Mouse (Mus musculus) intestine, embryonic 16.5 days (tissue): Measurements from ENCODE around the gene Il22ra2. TPM values are rescaled to one million over a fixed set of nuclear protein-coding genes. Genes with fewer than 3 reads are reported as not detected.

Experiments
- ATAC-seq: fragments of 200-750 bp; cut with Nextera tagmentation; 2 replicates; pipeline ENCODE4 v1.8.0; 2017; ENCODE audit warnings: moderate TSS enrichment, moderate library complexity
- H3K27ac ChIP-seq: fragments of 300-500 bp; sonication (generic); 2 replicates; pipeline ENCODE4 v1.5.1; 2014; ENCODE audit warnings: mild to moderate bottlenecking, low read length
- H3K27me3 ChIP-seq: fragments of 300-500 bp; sonication (generic); replicated peaks from 2 replicates; pipeline ENCODE4 v1.6.1; 2014; ENCODE audit warnings: low read length, control low read depth, mixed read lengths; ENCODE audit not compliant: control insufficient read depth, insufficient read depth
- H3K36me3 ChIP-seq: fragments of 300-500 bp; sonication (generic); 2 replicates; pipeline ENCODE4 v1.6.1; 2014; ENCODE audit warnings: low read length, control low read depth; ENCODE audit not compliant: control insufficient read depth, insufficient read depth
- H3K4me1 ChIP-seq: fragments of 300-500 bp; sonication (generic); 2 replicates; pipeline ENCODE4 v1.6.1; 2014; ENCODE audit warnings: low read length, control low read depth, mixed read lengths; ENCODE audit not compliant: control insufficient read depth, insufficient read depth
- H3K4me2 ChIP-seq: fragments of 300-500 bp; sonication (generic); 2 replicates; pipeline ENCODE4 v1.6.1; 2014; ENCODE audit warnings: low read depth, low read length, control low read depth
- H3K4me3 ChIP-seq: fragments of 300-500 bp; sonication (generic); 2 replicates; pipeline ENCODE4 v1.5.1; 2014; ENCODE audit warnings: mild to moderate bottlenecking, low read length
- H3K9ac ChIP-seq: fragments of 300-500 bp; sonication (generic); 2 replicates; pipeline ENCODE4 v1.6.1; 2014; ENCODE audit warnings: low read depth, low read length
- H3K9me3 ChIP-seq: fragments of 300-500 bp; sonication (generic); 2 replicates; pipeline ENCODE4 v1.6.1; 2016; ENCODE audit warnings: low read length, control low read depth; ENCODE audit not compliant: control insufficient read depth
- WGBS: fragments of 180-500 bp; shearing (Covaris S2); extraction: QIAGEN DNeasy Blood & Tissue Kit; methylation state at CpG from one replicate; pipeline ENCODE4 v1.1.7; 2014; 5-methylcytosine and 5-hydroxymethylcytosine counted together
- polyA plus RNA-seq: library from polyadenylated mRNA; unstranded; fragments of >200 nt; fragmentation: Nextera tagmentation; extraction: Ambion mirVana; gene quantifications from 2 replicates; pipeline ENCODE4 v1.2.1, GENCODE M21; 2015

The Il22ra2 gene
- polyA plus RNA-seq, result not detected in 2 replicates

DNA sequence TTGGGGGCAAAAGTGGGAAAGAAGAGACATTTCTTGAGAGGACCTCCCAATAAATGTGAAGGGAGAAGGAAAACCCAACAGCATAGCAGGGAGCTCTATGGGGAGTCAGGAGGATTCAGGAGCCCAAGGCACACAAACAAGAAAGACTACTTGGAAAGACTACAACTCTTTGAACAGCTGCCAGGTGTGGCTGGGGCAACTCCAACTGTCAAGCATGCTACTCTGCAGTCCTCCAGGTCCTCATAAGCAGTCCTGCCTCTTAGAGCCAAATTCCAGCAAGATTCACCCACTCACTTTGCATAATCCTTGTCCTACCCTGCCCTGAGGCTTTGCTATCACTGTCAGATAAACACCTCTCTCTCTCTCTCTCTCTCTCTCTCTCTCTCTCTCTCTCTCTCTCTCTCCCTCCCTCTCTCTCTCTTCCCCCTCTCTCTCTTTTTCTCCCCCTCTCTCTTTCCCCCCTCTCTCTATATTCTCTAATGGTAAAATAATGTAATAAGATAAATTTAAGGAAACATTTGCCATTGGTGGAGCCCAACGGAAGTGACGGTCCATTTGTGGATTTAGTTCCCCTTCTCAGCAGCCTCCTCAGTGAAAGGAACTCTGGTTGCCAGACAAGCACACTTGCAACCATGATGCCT, at the start of gene Il22ra2:
Gene Il22ra2, plus strand, starts transcription at position 591 of the 641 bp plus-strand sequence.
- no peak for ATAC-seq
- no peak within 1 kb of the TSS for H3K27ac ChIP-seq
- no peaks in the 10 kb centered on the region for H3K9me3 ChIP-seq
- H3K27me3 ChIP-seq, result no peaks in the 10 kb centered on the region
- H3K4me3 ChIP-seq, result no peak within 1 kb of the TSS
- H3K4me1 ChIP-seq, result no peaks in the 10 kb centered on the region
- no peak within 1 kb of the TSS for H3K4me2 ChIP-seq
- H3K9ac ChIP-seq, result no peak within 1 kb of the TSS
- no peaks in the 10 kb centered on the region for H3K36me3 ChIP-seq
- 90% methylated on average over 2 of the region's 2 CpGs for WGBS

DNA sequence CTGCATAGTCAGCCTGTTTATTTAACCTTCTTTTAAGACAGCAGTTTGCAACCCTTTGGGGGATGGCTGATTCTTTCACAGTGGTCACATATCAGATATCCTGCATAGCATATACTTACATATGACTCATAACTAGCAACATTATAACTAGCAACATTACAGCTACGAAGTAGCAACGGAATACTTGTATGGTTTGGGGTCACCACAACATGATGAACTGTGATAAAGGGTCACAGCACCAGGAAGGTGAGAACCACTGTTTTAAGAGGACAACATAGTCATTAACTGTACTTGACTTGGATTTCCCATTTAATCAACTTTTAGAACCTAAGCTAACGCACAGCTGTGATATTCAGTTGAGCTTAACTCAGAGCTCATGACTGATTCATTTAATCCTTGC, 44.2 kb upstream of the Il22ra2 start:
- H3K27me3 ChIP-seq, result no peaks in the 10 kb centered on the region
- no peak overlapping the region for H3K27ac ChIP-seq
- no peak for ATAC-seq
- H3K4me1 ChIP-seq, result peaks cover 5% of the 10 kb centered on the region
- 91% methylated on average over 3 of the region's 3 CpGs for WGBS
- H3K4me2 ChIP-seq, result no peak overlapping the region
- H3K9me3 ChIP-seq, result no peaks in the 10 kb centered on the region
- H3K4me3 ChIP-seq, result no peak overlapping the region
- no peaks in the 10 kb centered on the region for H3K36me3 ChIP-seq
- no peak overlapping the region for H3K9ac ChIP-seq

DNA sequence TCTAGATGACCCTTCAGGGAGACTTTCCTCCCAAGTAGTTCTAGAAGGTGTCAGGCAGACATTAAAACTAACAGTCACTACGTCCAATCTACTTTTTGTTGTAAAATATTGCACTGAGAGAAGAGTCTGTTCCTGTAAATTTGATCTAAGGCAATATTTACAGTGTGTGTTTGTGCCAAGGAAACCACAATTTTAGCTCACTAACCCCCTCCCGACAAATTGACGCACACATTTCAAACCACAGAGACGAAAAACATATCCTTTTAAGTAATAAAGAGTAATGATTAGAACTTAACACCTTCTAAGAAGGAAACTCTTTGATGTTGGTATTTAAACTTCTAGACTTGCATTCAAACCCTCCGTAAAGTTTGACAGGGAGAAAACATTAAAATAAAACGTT, 43.8 kb upstream of the Il22ra2 start:
- Histone ChIP-seq H3K9me3 (no peaks in the 10 kb centered on the region), H3K27me3 (no peaks in the 10 kb centered on the region), H3K4me1 (peaks cover 7% of the 10 kb centered on the region), H3K4me3 (no peak overlapping the region), H3K9ac (no peak overlapping the region), H3K27ac (no peak overlapping the region), H3K36me3 (no peaks in the 10 kb centered on the region), H3K4me2 (no peak overlapping the region)
- no peak for ATAC-seq
- WGBS, result 71% methylated on average over 6 of the region's 6 CpGs

DNA sequence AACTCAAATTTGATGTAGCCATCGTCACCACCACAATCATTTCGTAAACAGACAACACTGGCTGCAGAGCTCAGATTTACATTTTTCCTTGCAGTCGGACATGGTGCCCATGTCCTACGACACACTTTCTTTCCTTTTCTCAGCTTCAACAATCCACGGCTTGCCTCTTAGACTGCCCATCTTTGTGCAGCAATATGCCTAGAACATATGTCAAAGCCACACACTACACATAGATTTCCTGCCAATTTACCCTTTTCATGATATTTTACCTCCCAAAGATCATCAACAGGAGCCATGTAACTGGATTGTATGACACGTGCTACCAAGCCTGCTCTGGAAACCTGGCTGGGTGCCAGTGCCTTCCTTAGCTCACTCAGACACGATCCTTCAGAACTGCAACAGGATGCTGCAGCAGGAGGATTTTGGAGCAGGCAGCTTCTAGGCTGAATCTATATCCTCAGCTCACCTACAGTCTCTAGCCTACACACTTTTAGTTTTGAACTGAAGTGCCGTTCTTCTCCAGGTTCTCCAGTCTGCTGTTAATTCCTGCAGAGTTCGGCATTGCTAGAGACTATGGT, 43.3 kb upstream of the Il22ra2 start:
- H3K4me2 ChIP-seq, result no peak overlapping the region
- H3K9me3 ChIP-seq, result no peaks in the 10 kb centered on the region
- H3K36me3 ChIP-seq, result no peaks in the 10 kb centered on the region
- H3K27ac ChIP-seq, result no peak overlapping the region
- no peaks in the 10 kb centered on the region for H3K27me3 ChIP-seq
- WGBS, result 66% methylated on average over 9 of the region's 9 CpGs
- H3K9ac ChIP-seq, result no peak overlapping the region
- peaks cover 7% of the 10 kb centered on the region for H3K4me1 ChIP-seq
- ATAC-seq, result no peak
- no peak overlapping the region for H3K4me3 ChIP-seq

DNA sequence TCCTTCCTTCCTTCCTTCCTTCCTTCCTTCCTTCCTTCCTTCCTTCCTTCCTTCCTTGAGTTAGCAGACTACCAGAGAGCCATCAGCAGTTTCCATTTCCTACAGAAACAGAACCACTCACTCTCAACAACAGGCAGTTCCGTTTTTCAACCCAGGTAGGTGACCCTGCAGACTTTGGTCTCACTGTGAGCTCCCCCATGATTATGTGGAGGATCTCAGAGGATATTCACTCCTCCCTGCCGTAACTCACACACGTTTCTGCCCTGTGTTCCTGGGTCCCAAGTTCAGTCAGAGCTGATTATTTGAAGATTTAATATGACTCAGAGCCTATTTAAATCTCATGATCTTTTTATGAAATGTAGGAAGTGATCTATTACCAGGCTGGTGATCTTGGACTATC, 41.1 kb upstream of the Il22ra2 start:
- no peaks in the 10 kb centered on the region for H3K36me3 ChIP-seq
- H3K9ac ChIP-seq, result no peak overlapping the region
- H3K4me3 ChIP-seq, result no peak overlapping the region
- H3K4me2 ChIP-seq, result no peak overlapping the region
- WGBS, result 55% methylated on average over 3 of the region's 3 CpGs
- no peaks in the 10 kb centered on the region for H3K9me3 ChIP-seq
- no peaks in the 10 kb centered on the region for H3K27me3 ChIP-seq
- no peak overlapping the region for H3K27ac ChIP-seq
- H3K4me1 ChIP-seq, result peaks cover 12% of the 10 kb centered on the region
- peak; percentile 65 for ATAC-seq

DNA sequence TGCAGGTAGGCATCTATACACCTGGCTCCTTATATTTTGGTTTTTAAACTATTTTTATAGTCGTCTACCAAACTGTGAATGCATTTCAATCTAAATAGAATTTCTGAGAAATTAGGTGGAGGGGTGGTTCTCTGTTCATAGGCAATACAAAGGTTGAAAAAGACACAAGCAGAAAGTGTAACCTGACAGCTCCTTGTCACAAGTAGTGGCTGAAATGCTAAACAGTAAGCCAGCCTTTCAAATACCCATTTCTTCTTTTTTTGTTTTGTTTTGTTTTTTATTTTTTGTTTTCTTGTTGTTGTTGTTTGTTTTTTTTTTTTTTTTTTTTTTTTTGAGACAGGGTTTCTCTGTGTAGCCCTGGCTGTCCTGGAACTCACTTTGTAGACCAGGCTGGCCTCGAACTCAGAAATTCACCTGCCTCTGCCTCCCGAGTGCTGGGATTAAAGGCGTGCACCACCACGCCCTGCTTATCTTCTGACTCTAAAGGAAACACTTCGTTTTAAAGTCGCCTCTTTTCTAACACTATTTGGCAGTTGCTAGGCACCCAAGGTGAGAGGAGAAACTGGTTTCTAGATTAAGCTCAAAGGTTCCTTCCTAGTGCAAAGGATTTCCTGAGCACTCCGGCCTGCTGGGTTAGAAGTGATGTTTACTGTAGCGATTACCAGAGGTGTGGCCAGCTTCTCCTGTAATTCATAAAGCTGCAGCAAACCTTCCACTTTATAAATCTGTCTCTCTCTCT, 39.8 kb upstream of the Il22ra2 start:
- ATAC-seq, result peak; percentile 74
- peak overlapping the region; percentile 68 for H3K27ac ChIP-seq
- peaks cover 12% of the 10 kb centered on the region for H3K4me1 ChIP-seq
- H3K9ac ChIP-seq, result no peak overlapping the region
- H3K4me2 ChIP-seq, result no peak overlapping the region
- H3K36me3 ChIP-seq, result no peaks in the 10 kb centered on the region
- 43% methylated on average over 9 of the region's 9 CpGs for WGBS
- H3K9me3 ChIP-seq, result no peaks in the 10 kb centered on the region
- H3K27me3 ChIP-seq, result no peaks in the 10 kb centered on the region
- H3K4me3 ChIP-seq, result no peak overlapping the region

DNA sequence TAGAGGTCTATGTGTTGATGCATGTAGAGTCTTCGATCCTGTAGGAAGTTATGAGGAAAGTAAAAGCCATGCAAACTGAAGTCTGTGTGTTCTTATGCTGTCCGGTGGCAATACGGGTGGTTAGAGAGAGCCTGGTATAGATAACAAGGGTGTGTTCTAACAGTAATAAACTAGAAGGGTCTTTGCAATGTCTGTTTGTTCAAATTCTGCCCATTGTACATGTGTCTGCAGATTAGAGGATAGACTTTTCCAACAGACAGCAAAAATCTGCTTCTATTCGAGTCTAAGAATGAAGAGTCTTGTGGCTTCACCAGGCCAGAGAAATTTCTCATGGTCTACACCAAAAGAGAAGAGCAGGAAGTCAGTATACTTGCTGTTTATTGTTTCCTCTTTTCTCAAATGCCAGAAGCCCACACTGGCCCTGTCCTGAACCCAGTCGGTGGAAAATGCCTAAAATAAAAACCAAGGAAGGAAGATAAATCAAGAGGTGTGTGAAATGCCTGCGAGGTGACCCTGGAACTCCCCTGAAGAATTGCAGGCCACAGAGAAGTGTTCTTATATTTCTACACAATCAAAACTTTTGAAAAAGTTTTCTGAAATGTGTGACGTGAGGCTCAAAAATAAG, 38.9 kb upstream of the Il22ra2 start:
- peak overlapping the region; percentile 68 for H3K27ac ChIP-seq
- H3K4me3 ChIP-seq, result no peak overlapping the region
- WGBS, result 47% methylated on average over 7 of the region's 7 CpGs
- H3K27me3 ChIP-seq, result no peaks in the 10 kb centered on the region
- H3K36me3 ChIP-seq, result no peaks in the 10 kb centered on the region
- no peak overlapping the region for H3K4me2 ChIP-seq
- no peak overlapping the region for H3K9ac ChIP-seq
- ATAC-seq, result peak; percentile 33; the same call in 1 of the 2 replicates
- peaks cover 12% of the 10 kb centered on the region for H3K4me1 ChIP-seq
- no peaks in the 10 kb centered on the region for H3K9me3 ChIP-seq

DNA sequence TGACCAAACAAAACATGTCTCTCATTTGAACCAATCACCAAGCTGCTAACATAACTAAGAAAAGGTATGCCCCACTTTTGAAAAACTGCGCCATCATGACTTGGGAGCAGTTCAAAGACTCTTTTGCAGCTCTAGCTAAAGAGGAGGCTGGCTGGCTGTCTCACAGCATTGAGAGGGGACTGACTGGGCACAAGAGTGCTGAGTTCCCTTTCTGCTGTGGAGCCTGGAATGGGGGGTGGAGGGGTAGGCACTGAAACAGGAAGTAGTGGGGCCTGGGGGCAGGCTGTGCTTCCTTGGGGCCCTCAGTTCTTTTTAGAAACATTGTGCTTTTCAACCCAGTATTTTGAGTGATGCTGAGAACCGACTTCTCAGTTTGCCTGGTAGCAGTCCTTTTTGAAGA, 37.7 kb upstream of the Il22ra2 start:
- no peaks in the 10 kb centered on the region for H3K9me3 ChIP-seq
- H3K27ac ChIP-seq, result no peak overlapping the region
- WGBS, result 76% methylated on average over 2 of the region's 2 CpGs
- no peak overlapping the region for H3K9ac ChIP-seq
- peaks cover 8% of the 10 kb centered on the region; the same call in 1 of the 2 replicates for H3K4me1 ChIP-seq
- no peak overlapping the region for H3K4me2 ChIP-seq
- H3K27me3 ChIP-seq, result no peaks in the 10 kb centered on the region
- H3K4me3 ChIP-seq, result no peak overlapping the region
- no peak for ATAC-seq
- H3K36me3 ChIP-seq, result no peaks in the 10 kb centered on the region

DNA sequence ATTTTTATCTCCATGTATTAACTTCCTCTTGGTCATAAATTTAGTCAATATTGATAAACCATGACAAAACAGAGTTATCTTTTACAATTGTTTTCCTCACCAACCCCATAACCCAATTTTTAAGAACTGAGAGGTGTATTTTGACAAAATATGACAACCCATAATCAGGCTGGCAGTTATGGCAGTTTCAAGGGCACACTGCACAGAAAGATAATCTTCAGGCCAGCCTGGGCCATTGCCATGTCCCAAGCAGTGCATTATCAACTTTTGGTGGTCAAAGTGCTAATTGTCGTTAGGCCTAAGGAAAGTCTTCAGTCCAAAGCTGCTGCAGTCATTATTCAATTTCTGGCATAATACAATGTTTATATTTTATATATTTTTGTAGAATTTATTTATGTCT, 37.0 kb upstream of the Il22ra2 start:
- WGBS, result 92% methylated on average over 1 of the region's 1 CpGs
- Histone ChIP-seq H3K4me2 (no peak overlapping the region), H3K4me3 (no peak overlapping the region), H3K36me3 (no peaks in the 10 kb centered on the region), H3K9ac (no peak overlapping the region), H3K9me3 (no peaks in the 10 kb centered on the region), H3K4me1 (peaks cover 8% of the 10 kb centered on the region; the same call in 1 of the 2 replicates), H3K27me3 (no peaks in the 10 kb centered on the region), H3K27ac (no peak overlapping the region)
- ATAC-seq, result no peak
